Mouse (Mus musculus): ENCODE data around the gene Ski. TPM values are rescaled to one million over a fixed set of nuclear protein-coding genes. Genes with fewer than 3 reads are reported as not detected.

Ski gene
- polyA plus RNA-seq, 1 experiment from 2014 or later = 14.1 TPM

DNA sequence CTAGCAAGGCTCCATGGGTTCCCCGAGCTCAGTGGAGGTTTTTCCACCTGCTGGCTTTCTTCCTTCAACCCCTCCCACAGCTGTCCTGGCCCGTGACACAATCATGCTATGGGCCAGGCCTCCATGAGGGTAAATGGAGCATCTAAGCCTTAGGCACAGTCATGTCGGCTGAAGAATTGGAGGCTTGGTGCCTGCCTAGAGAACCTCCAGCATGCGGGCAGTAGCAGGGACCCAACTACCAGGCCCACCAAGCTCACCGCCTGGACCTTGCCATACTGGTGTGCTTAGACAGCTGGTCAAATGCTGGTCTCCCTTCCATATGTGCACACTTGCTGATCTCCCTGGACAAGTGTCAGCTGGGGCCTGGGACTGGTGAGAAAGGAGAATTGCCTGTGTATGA, 3.5 kb upstream of the Ski start:
- WGBS = 80% methylated on average over 5 of the region's 5 CpGs
- no peak overlapping the region for H3K4me2 ChIP-seq (ENCODE audit: low read depth, low read length, severe bottlenecking)
- H3K4me1 ChIP-seq (replicated peaks; ENCODE audit: control insufficient read depth, insufficient read depth, low read length) = 0 out of 2 replicates have a peak, but pooled peaks cover 11% of the 10 kb centered on the region
- H3K4me3 ChIP-seq (ENCODE audit: low read depth, low read length) = no peak overlapping the region
- no peak for ATAC-seq (replicated peaks; ENCODE audit: low FRiP score)
- H3K27ac ChIP-seq (ENCODE audit: low read depth, low read length) = no peak overlapping the region
- H3K27me3 ChIP-seq (ENCODE audit: control insufficient read depth, insufficient read depth, low read length) = no peaks in the 10 kb centered on the region
- no peak overlapping the region for H3K9ac ChIP-seq (ENCODE audit: low read length)
- H3K9me3 ChIP-seq (ENCODE audit: control insufficient read depth, low read length) = no peaks in the 10 kb centered on the region
- H3K36me3 ChIP-seq (ENCODE audit: control insufficient read depth, insufficient read depth, low read length) = no peaks in the 10 kb centered on the region
- DNase-seq (ENCODE audit: low spot score) = no peak

DNA sequence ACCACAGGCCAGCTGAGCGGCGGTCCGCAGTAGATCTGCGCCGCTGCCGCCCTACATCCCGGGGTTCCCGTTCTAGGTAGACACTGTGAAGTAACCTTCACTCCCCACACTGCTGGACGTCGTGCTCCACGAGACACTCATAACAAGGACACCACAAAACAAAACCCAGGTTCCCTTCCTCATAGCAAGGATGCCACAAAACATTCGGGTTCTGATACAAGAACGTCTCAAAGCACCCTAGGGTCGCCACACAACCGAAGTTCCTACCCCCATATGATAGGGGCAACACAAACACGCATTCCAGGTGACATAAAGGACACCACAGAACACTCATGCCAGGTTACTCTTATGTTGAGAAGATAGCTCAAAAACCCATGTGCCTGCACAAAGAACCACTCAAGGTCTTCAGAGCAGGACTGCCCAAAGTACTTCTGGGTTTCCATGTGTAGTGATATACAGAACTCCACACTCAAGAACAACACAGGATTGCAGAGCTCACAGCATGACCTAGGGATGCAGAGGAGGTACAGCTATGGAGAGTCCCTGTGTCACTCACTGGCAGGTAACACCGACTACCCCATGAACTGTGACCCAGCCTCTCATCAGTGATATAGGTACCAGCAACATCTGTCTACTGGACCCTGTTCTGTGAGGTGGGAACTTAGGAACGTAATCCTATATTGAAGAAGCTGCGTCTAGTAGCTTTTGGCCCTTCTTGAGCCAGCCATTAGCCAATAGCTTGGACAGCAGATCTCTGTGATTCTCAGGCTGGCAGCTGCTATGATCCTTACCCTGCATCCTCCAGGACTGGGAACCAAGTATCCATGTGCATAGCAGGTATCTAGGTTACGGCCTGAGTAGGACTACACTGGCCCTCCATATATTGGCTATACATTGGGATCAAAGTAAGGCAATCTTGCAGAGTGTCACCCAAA, 1.5 kb upstream of the Ski start:
- ATAC-seq (replicated peaks; ENCODE audit: low FRiP score) = no peak
- no peaks in the 10 kb centered on the region for H3K27me3 ChIP-seq (ENCODE audit: control insufficient read depth, insufficient read depth, low read length)
- peak overlapping the region; percentile 88 for H3K27ac ChIP-seq (ENCODE audit: low read depth, low read length)
- no peak for DNase-seq (ENCODE audit: low spot score)
- H3K4me3 ChIP-seq (ENCODE audit: low read depth, low read length) = peak overlapping the region; percentile 96
- H3K36me3 ChIP-seq (ENCODE audit: control insufficient read depth, insufficient read depth, low read length) = no peaks in the 10 kb centered on the region
- WGBS = 33% methylated on average over 20 of the region's 20 CpGs
- no peaks in the 10 kb centered on the region for H3K9me3 ChIP-seq (ENCODE audit: control insufficient read depth, low read length)
- peak overlapping the region; percentile 87 for H3K9ac ChIP-seq (ENCODE audit: low read length)
- peak overlapping the region; percentile 72 for H3K4me2 ChIP-seq (ENCODE audit: low read depth, low read length, severe bottlenecking)
- H3K4me1 ChIP-seq (replicated peaks; ENCODE audit: control insufficient read depth, insufficient read depth, low read length) = peaks cover 28% of the 10 kb centered on the region

DNA sequence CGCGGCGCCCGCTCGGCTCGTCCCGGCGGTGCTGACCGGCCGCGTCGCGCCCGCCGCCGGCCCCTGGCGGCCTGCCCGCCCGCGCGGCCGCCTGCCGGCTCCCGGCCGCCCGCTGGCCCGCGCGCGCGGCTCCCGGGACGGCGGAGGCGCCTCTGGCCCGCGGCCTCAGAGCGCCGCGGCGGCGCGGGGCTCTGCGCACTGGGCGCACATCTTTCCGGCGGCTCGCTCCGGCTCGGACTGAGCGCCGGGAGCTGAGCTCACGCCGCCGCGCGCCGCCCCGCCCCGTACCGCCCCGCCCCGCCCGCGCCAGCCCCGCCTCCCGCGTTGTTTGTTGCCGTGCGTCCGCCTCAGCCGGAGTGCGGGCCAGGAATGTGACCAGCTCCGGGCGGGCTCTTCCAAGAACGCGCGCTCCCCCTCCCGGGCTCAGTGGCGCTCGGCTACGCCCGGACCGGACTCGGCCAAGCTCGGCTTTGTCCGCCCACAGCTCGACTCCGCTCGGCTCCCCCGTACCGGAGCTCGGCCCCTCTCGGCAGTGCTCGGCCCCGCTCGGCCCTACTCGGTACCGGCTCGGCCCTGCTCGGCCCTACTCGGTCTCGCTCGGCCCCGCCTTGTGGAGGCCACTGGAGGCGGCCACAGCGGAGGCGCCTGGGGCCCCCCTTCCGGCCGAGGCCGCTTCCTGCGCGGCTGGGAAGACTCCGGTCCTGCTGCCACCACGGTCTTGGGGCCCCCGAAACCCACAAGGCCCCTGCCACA, 625 bp upstream of the Ski start:
- H3K4me2 ChIP-seq (ENCODE audit: low read depth, low read length, severe bottlenecking) = peak overlapping the region; percentile 99
- peak overlapping the region; percentile 88 for H3K27ac ChIP-seq (ENCODE audit: low read depth, low read length)
- ATAC-seq (replicated peaks; ENCODE audit: low FRiP score) = peak; percentile 100
- peak overlapping the region; percentile 96 for H3K9ac ChIP-seq (ENCODE audit: low read length)
- no peaks in the 10 kb centered on the region for H3K9me3 ChIP-seq (ENCODE audit: control insufficient read depth, low read length)
- H3K27me3 ChIP-seq (ENCODE audit: control insufficient read depth, insufficient read depth, low read length) = no peaks in the 10 kb centered on the region
- H3K4me1 ChIP-seq (replicated peaks; ENCODE audit: control insufficient read depth, insufficient read depth, low read length) = peaks cover 32% of the 10 kb centered on the region
- H3K36me3 ChIP-seq (ENCODE audit: control insufficient read depth, insufficient read depth, low read length) = no peaks in the 10 kb centered on the region
- DNase-seq (ENCODE audit: low spot score) = peak; percentile 100
- WGBS = under 1% methylated on average over 77 of the region's 116 CpGs
- H3K4me3 ChIP-seq (ENCODE audit: low read depth, low read length) = peak overlapping the region; percentile 96

DNA sequence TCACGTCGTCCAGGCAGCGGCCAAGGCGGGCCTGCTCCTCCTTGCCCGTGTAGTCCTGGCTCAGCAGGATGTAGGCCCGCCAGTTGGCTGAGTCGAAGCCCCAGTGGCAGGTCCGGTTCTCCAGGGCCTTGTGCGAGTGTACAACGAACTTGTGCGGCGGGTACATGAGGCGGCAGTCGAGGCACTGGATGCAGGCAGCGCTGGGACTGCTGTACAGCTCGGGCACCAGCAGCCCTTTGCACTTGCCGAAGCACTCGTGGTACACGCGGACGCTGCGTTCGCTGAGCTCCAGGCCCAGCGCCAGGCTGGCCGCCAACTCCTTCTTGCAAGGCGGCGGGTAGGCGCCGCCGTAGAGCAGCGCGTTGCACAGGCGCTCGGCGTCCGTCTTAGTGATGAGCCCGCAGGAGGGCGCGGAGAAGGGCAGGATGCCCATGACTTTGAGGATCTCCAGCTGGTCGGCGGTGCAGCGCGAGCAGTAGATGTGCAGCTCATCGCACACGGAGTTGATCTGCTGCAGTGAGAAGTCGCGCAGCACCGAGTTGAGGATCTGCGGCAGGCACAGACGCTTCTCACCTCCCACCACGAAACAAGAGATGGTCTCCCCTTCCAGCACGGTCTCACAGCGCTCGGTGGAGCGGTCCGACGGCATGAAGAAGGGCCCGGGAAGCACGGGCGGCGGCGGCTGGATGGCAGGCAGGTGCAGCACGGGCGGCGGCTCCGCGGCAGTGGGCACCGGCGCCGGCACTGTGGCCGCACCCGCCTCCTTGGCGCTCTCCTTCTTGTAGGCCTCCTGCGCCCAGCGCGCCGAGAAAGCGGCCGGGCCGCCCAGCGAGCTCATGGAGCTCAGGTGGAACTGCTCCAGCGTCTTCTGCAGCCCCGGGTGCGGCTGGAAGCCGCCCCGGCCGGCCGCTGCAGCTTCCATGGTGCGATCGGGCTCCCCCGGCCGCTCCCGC, 517 bp downstream of the Ski start:
- DNase-seq (ENCODE audit: low spot score) (peak; percentile 80), ATAC-seq (replicated peaks; ENCODE audit: low FRiP score) (no peak)
- WGBS = under 1% methylated on average over 93 of the region's 93 CpGs
- H3K4me2 ChIP-seq (ENCODE audit: low read depth, low read length, severe bottlenecking) = peak overlapping the region; percentile 99
- H3K36me3 ChIP-seq (ENCODE audit: control insufficient read depth, insufficient read depth, low read length) = no peaks in the 10 kb centered on the region; the same call in 1 of the 2 replicates
- H3K9ac ChIP-seq (ENCODE audit: low read length) = peak overlapping the region; percentile 96
- peaks cover 37% of the 10 kb centered on the region for H3K4me1 ChIP-seq (replicated peaks; ENCODE audit: control insufficient read depth, insufficient read depth, low read length)
- H3K27ac ChIP-seq (ENCODE audit: low read depth, low read length) = peak overlapping the region; percentile 46; the same call in 1 of the 2 replicates
- peak overlapping the region; percentile 96 for H3K4me3 ChIP-seq (ENCODE audit: low read depth, low read length)
- H3K27me3 ChIP-seq (ENCODE audit: control insufficient read depth, insufficient read depth, low read length) = no peaks in the 10 kb centered on the region
- H3K9me3 ChIP-seq (ENCODE audit: control insufficient read depth, low read length) = no peaks in the 10 kb centered on the region

DNA sequence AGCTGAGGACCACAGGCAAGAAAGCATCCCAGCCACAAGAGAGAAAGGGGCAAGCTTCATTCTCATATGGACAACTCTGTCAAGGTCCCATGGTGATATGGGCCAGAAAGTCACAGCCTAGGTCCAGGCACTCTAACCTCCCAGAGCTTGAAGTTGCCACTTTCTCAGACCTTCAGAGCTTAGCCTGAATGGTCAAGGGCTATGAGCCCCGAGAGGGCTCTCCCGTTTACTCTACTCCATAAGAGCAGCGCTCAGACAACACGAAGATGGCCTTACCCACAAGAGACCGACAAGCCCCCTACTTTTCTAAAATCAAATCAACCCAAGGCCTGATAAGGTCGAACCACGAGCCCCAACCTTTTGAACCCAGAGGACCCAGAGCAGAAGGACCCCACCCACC, 1.3 kb downstream of the Ski start:
- no peak for DNase-seq (ENCODE audit: low spot score)
- WGBS = 5% methylated on average over 7 of the region's 7 CpGs
- Histone ChIP-seq H3K27me3 (ENCODE audit: control insufficient read depth, insufficient read depth, low read length) (no peaks in the 10 kb centered on the region), H3K27ac (ENCODE audit: low read depth, low read length) (no peak overlapping the region), H3K9ac (ENCODE audit: low read length) (peak overlapping the region; percentile 96), H3K4me2 (ENCODE audit: low read depth, low read length, severe bottlenecking) (peak overlapping the region; percentile 99), H3K4me3 (ENCODE audit: low read depth, low read length) (peak overlapping the region; percentile 96), H3K36me3 (ENCODE audit: control insufficient read depth, insufficient read depth, low read length) (no peaks in the 10 kb centered on the region; the same call in 1 of the 2 replicates), H3K9me3 (ENCODE audit: control insufficient read depth, low read length) (no peaks in the 10 kb centered on the region), H3K4me1 (replicated peaks; ENCODE audit: control insufficient read depth, insufficient read depth, low read length) (peaks cover 40% of the 10 kb centered on the region)
- no peak for ATAC-seq (replicated peaks; ENCODE audit: low FRiP score)

DNA sequence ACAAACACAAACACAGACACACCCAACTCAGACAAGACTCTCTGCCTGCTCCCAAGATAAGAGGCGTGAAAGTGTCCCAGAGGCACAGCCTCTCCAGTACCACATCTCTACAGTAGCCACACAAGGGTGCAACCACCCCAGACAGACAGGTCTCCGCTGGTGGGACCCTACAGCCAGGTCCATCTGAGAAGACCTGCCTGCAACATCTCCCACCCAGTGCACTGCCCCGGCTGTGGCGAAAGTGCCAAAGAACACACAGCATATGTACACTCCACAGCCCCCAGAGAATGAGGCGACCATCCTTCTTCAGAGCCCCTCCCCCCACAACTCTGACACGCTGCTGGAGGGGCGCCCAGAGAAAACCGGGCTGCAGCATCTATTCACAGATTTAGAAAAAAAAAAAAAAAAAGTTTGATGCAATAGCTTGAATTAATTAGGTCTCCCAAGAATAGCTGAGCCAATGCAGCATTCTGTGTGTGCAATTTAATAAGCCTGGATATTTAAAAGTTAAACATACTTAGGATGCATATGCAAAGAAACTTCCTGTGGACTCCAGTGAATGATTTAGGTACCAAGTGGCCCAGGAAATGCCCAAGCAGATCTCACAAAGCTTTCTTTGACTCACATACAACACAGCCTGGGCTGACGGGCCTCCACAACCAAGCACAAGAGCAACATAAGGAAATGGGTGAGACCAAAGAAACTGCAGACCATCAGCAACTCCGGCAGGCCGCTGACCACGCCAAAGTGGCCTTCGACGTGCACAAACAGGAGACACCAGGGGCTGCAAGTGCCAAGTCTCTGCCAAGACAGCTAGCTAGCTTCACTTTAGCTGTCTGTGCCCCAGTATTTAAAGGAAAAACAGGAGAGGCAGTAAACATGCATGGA, 1.9 kb downstream of the Ski start:
- Histone ChIP-seq H3K27ac (ENCODE audit: low read depth, low read length) (no peak overlapping the region), H3K4me2 (ENCODE audit: low read depth, low read length, severe bottlenecking) (peak overlapping the region; percentile 99), H3K9ac (ENCODE audit: low read length) (peak overlapping the region; percentile 96), H3K4me1 (replicated peaks; ENCODE audit: control insufficient read depth, insufficient read depth, low read length) (peaks cover 45% of the 10 kb centered on the region), H3K4me3 (ENCODE audit: low read depth, low read length) (peak overlapping the region; percentile 96), H3K36me3 (ENCODE audit: control insufficient read depth, insufficient read depth, low read length) (no peaks in the 10 kb centered on the region; the same call in 1 of the 2 replicates), H3K27me3 (ENCODE audit: control insufficient read depth, insufficient read depth, low read length) (no peaks in the 10 kb centered on the region), H3K9me3 (ENCODE audit: control insufficient read depth, low read length) (no peaks in the 10 kb centered on the region)
- 12% methylated on average over 14 of the region's 14 CpGs for WGBS
- DNase-seq (ENCODE audit: low spot score) (no peak), ATAC-seq (replicated peaks; ENCODE audit: low FRiP score) (no peak)

DNA sequence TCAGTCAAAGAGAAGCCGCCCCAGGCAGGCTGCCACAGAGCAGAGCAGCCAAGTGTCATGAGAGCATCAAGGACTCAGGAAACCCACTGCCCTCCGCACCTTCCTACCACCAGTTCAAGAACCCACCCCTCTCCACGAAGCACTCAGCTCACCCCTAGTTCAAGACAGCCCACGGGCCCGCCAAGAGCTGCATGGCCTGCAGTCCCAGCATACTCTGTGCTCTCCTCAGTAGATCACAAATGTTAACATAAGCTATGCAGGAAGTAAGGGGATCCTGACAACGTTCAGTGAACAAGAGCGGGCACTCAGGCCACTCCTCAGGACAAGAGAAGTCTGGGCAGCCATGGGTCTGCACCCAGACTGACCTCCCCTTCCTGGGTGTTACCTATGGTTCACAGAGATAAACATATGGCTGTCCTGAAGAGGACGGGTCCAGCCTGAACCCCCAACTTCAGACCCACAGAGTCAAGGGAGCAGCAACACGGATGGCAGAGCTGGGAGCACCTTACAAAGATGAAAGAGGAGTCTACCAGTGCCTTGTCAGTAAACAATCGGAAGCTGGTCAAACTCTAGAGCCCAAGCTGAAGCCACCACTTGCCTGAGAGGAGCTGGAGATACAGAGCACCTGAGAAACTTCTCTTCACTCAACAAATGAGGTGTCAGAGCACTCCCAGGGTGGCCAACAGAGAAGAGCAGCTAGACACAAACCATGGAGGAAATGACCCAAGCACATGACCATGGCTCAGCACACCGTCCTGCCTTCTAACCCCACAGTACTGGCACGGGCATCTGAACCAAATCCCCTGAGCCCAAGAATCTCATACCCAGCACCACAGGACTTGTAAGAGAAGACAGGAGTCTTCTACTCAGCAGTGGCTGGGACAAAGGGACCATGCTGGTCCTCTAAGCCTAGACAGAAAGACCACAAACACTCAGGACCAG, 2.9 kb downstream of the Ski start:
- Histone ChIP-seq H3K4me3 (ENCODE audit: low read depth, low read length) (peak overlapping the region; percentile 96), H3K27me3 (ENCODE audit: control insufficient read depth, insufficient read depth, low read length) (no peaks in the 10 kb centered on the region), H3K36me3 (ENCODE audit: control insufficient read depth, insufficient read depth, low read length) (no peaks in the 10 kb centered on the region; the same call in 1 of the 2 replicates), H3K4me2 (ENCODE audit: low read depth, low read length, severe bottlenecking) (peak overlapping the region; percentile 99), H3K4me1 (replicated peaks; ENCODE audit: control insufficient read depth, insufficient read depth, low read length) (peaks cover 52% of the 10 kb centered on the region), H3K9me3 (ENCODE audit: control insufficient read depth, low read length) (no peaks in the 10 kb centered on the region), H3K9ac (ENCODE audit: low read length) (peak overlapping the region; percentile 96), H3K27ac (ENCODE audit: low read depth, low read length) (no peak overlapping the region)
- no peak for DNase-seq (ENCODE audit: low spot score)
- ATAC-seq (replicated peaks; ENCODE audit: low FRiP score) = no peak
- 71% methylated on average over 12 of the region's 12 CpGs for WGBS
